Mouse (Mus musculus): Measurements from ENCODE around the gene Nr1d2. TPM values are rescaled to one million over a fixed set of nuclear protein-coding genes. Genes with fewer than 3 reads are reported as not detected.
A peak's percentile ranks its signal among the peaks of the same experiment; 100 is the strongest.
"Not testable (repeated sequence)": the region's sequence is repeated elsewhere in the genome, so short reads cannot be mapped to it uniquely, and the experiment has no call there.

Nr1d2 gene
- polyA plus RNA-seq, 1 experiment = 7.8 TPM

GRCm38 (mm10) chr14:18201413-18201812 lies 37.5 kb downstream of the Nr1d2 start:
- Histone ChIP-seq H3ac (ENCODE audit: control insufficient read depth, insufficient read length) (no peak overlapping the region), H3K79me2 (ENCODE audit: control insufficient read depth, insufficient read depth) (no peaks in the 10 kb centered on the region), H3K4me2 (ENCODE audit: low read depth) (no peak overlapping the region), H3K4me3 (no peak overlapping the region), H3K27me3 (ENCODE audit: control insufficient read depth, insufficient read depth, insufficient read length) (no peaks in the 10 kb centered on the region), H3K36me3 (ENCODE audit: control insufficient read depth, insufficient read depth) (peaks cover 10% of the 10 kb centered on the region)
- TF ChIP-seq POLR2AphosphoS2 (IDR thresholded peaks at IDR 0.05; ENCODE audit: insufficient read length, low read depth) (peak; percentile 71), MYOG (IDR thresholded peaks at IDR 0.05; ENCODE audit: control insufficient read depth in 1 of 3, insufficient read depth in 1 of 3, insufficient read length in 2 of 3, low read depth in 2 of 3) (no peak)

- Histone ChIP-seq H3K36me3 (ENCODE audit: control insufficient read depth, insufficient read depth) (no peaks in the 10 kb centered on the region), H3ac (ENCODE audit: control insufficient read depth, insufficient read length) (no peak overlapping the region), H3K79me2 (ENCODE audit: control insufficient read depth, insufficient read depth) (no peaks in the 10 kb centered on the region), H3K4me2 (ENCODE audit: low read depth) (no peak overlapping the region), H3K27me3 (ENCODE audit: control insufficient read depth, insufficient read depth, insufficient read length) (no peaks in the 10 kb centered on the region), H3K4me3 (no peak overlapping the region)
- TF ChIP-seq MYOD1 (IDR thresholded peaks at IDR 0.05; ENCODE audit: control insufficient read depth in 1 of 3, insufficient read length in 2 of 3, low read depth in 2 of 3) (no peak), MAX (IDR thresholded peaks at IDR 0.05; ENCODE audit: low read depth) (no peak), POLR2AphosphoS2 (IDR thresholded peaks at IDR 0.05; ENCODE audit: insufficient read length, low read depth) (no peak), TCF12 (IDR thresholded peaks at IDR 0.05; ENCODE audit: insufficient read depth, poor library complexity, severe bottlenecking) (no peak), POLR2A (IDR thresholded peaks at IDR 0.05; ENCODE audit: insufficient read length, low read depth) (no peak), CEBPB (IDR thresholded peaks at IDR 0.05; ENCODE audit: insufficient read depth, poor library complexity, severe bottlenecking) (no peak), MYOG (IDR thresholded peaks at IDR 0.05; ENCODE audit: control insufficient read depth in 1 of 3, insufficient read depth in 1 of 3, insufficient read length in 2 of 3, low read depth in 2 of 3) (no peak), E2F4 (IDR thresholded peaks at IDR 0.05; ENCODE audit: insufficient read depth) (no peak), USF1 (IDR thresholded peaks at IDR 0.05; ENCODE audit: low read depth) (no peak), TCF3 (IDR thresholded peaks at IDR 0.05; ENCODE audit: insufficient read length, low read depth) (no peak), SRF (IDR thresholded peaks at IDR 0.05; ENCODE audit: control insufficient read depth, insufficient read length, low read depth) (no peak)
Observed at GRCm38 (mm10) chr14:18186883-18187417, 52.0 kb downstream of the Nr1d2 start.

- H3K4me3 ChIP-seq; H3ac ChIP-seq (ENCODE audit: control insufficient read depth, insufficient read length); H3K36me3 ChIP-seq (ENCODE audit: control insufficient read depth, insufficient read depth); H3K27me3 ChIP-seq (ENCODE audit: control insufficient read depth, insufficient read depth, insufficient read length); H3K79me2 ChIP-seq (ENCODE audit: control insufficient read depth, insufficient read depth); H3K4me2 ChIP-seq (ENCODE audit: low read depth): not testable (repeated sequence)
Observed at GRCm38 (mm10) chr14:18177531-18177930, 61.4 kb downstream of the Nr1d2 start.

GRCm38 (mm10) chr14:18167597-18167996 lies 71.3 kb downstream of the Nr1d2 start:
- H3K27me3 ChIP-seq (ENCODE audit: control insufficient read depth, insufficient read depth, insufficient read length) = no peaks in the 10 kb centered on the region
- H3K36me3 ChIP-seq (ENCODE audit: control insufficient read depth, insufficient read depth) = no peaks in the 10 kb centered on the region
- no peak overlapping the region for H3K4me3 ChIP-seq
- H3K4me2 ChIP-seq (ENCODE audit: low read depth) = no peak overlapping the region
- no peaks in the 10 kb centered on the region for H3K79me2 ChIP-seq (ENCODE audit: control insufficient read depth, insufficient read depth)
- TF ChIP-seq TCF3 (IDR thresholded peaks at IDR 0.05; ENCODE audit: insufficient read length, low read depth) (no peak), TCF12 (IDR thresholded peaks at IDR 0.05; ENCODE audit: insufficient read depth, poor library complexity, severe bottlenecking) (no peak)
- no peak overlapping the region for H3ac ChIP-seq (ENCODE audit: control insufficient read depth, insufficient read length)

GRCm38 (mm10) chr14:18167041-18167440 lies 71.9 kb downstream of the Nr1d2 start:
- Histone ChIP-seq H3K27me3 (ENCODE audit: control insufficient read depth, insufficient read depth, insufficient read length) (no peaks in the 10 kb centered on the region), H3K4me2 (ENCODE audit: low read depth) (no peak overlapping the region), H3K4me3 (no peak overlapping the region), H3ac (ENCODE audit: control insufficient read depth, insufficient read length) (no peak overlapping the region), H3K36me3 (ENCODE audit: control insufficient read depth, insufficient read depth) (no peaks in the 10 kb centered on the region), H3K79me2 (ENCODE audit: control insufficient read depth, insufficient read depth) (no peaks in the 10 kb centered on the region)
- TF ChIP-seq MYOD1 (IDR thresholded peaks at IDR 0.05; ENCODE audit: control insufficient read depth in 1 of 3, insufficient read length in 2 of 3, low read depth in 2 of 3) (no peak), MAX (IDR thresholded peaks at IDR 0.05; ENCODE audit: low read depth) (no peak), POLR2AphosphoS2 (IDR thresholded peaks at IDR 0.05; ENCODE audit: insufficient read length, low read depth) (no peak), MYOG (IDR thresholded peaks at IDR 0.05; ENCODE audit: control insufficient read depth in 1 of 3, insufficient read depth in 1 of 3, insufficient read length in 2 of 3, low read depth in 2 of 3) (no peak), POLR2A (IDR thresholded peaks at IDR 0.05; ENCODE audit: insufficient read length, low read depth) (no peak)

Other genes with a start within 250 kb of the Nr1d2 start
- 10.3 TPM for gene Nkiras1, start 32.0 kb upstream of the Nr1d2 start, polyA plus RNA-seq (2012; fragmentation: generic; extraction: Trizol)
- gene Rpl15, start 32.3 kb upstream of the Nr1d2 start, polyA plus RNA-seq (2012; fragmentation: generic; extraction: Trizol) = 1,739 TPM
- 34.4 TPM for gene Ube2e1, start 92.7 kb upstream of the Nr1d2 start, polyA plus RNA-seq (2012; fragmentation: generic; extraction: Trizol)

Measured in myocyte (in vitro differentiated cells).